Mouse (Mus musculus): ENCODE data around the gene Sprr1a. TPM values are rescaled to one million over a fixed set of nuclear protein-coding genes. Genes with fewer than 3 reads are reported as not detected.
"Not testable (repeated sequence)": the region's sequence is repeated elsewhere in the genome, so short reads cannot be mapped to it uniquely, and the experiment has no call there.

The Sprr1a gene
- not detected for total RNA-seq (2022)

- no peak for DNase-seq (ENCODE audit: low spot score in 2 of 2)
Measured at GRCm38 (mm10) chr3:92485863-92486262, at the start of gene Sprr1a. Gene Sprr1a (minus strand): TSS chr3:92485895.

- DNase-seq (ENCODE audit: low spot score in 2 of 2): no peak
Measured at GRCm38 (mm10) chr3:92534411-92534810, 48.7 kb upstream of the Sprr1a start, which contains the start of gene 2310046K23Rik. Gene 2310046K23Rik (minus strand): TSS chr3:92534511.

GRCm38 (mm10) chr3:92512325-92512724, 26.6 kb upstream of the Sprr1a start:
- DNase-seq (ENCODE audit: low spot score in 2 of 2): no peak

- DNase-seq (ENCODE audit: low spot score in 2 of 2): no peak
Measured at GRCm38 (mm10) chr3:92510786-92511185, 25.1 kb upstream of the Sprr1a start.

GRCm38 (mm10) chr3:92508185-92508584, 22.5 kb upstream of the Sprr1a start:
- DNase-seq (ENCODE audit: low spot score in 2 of 2): no peak

- DNase-seq (ENCODE audit: low spot score in 2 of 2): no peak
Measured at GRCm38 (mm10) chr3:92503528-92503927, 17.8 kb upstream of the Sprr1a start.

GRCm38 (mm10) chr3:92500393-92500792, 14.7 kb upstream of the Sprr1a start, which contains the start of gene Sprr4:
Gene Sprr4 (minus strand): TSS chr3:92500493.
- DNase-seq (ENCODE audit: low spot score in 2 of 2): no peak

GRCm38 (mm10) chr3:92490262-92490661, 4.6 kb upstream of the Sprr1a start:
- not testable (repeated sequence) for DNase-seq (ENCODE audit: low spot score in 2 of 2)

GRCm38 (mm10) chr3:92486307-92486706, 612 bp upstream of the Sprr1a start:
- no peak for DNase-seq (ENCODE audit: low spot score in 2 of 2)

GRCm38 (mm10) chr3:92481249-92481648, 4.4 kb downstream of the Sprr1a start:
- DNase-seq (ENCODE audit: low spot score in 2 of 2): not testable (repeated sequence)

- DNase-seq (ENCODE audit: low spot score in 2 of 2): no peak
Measured at GRCm38 (mm10) chr3:92470111-92470510, 15.6 kb downstream of the Sprr1a start.

- no peak for DNase-seq (ENCODE audit: low spot score in 2 of 2)
Measured at GRCm38 (mm10) chr3:92467424-92467823, 18.3 kb downstream of the Sprr1a start.

GRCm38 (mm10) chr3:92466576-92466975, 19.1 kb downstream of the Sprr1a start:
- DNase-seq (ENCODE audit: low spot score in 2 of 2): no peak

GRCm38 (mm10) chr3:92458620-92459019, 27.1 kb downstream of the Sprr1a start, which contains the start of gene Sprr3:
Gene Sprr3 (minus strand): TSS chr3:92458720.
- no peak for DNase-seq (ENCODE audit: low spot score in 2 of 2)

GRCm38 (mm10) chr3:92455151-92455550, 30.5 kb downstream of the Sprr1a start:
- DNase-seq (ENCODE audit: low spot score in 2 of 2): no peak

- no peak for DNase-seq (ENCODE audit: low spot score in 2 of 2)
Measured at GRCm38 (mm10) chr3:92440177-92440576, 45.5 kb downstream of the Sprr1a start.

GRCm38 (mm10) chr3:92438689-92439088, 47.0 kb downstream of the Sprr1a start, which contains the start of gene Sprr1b:
Gene Sprr1b (minus strand): TSS chr3:92438789.
- DNase-seq (ENCODE audit: low spot score in 2 of 2): no peak

Other genes starting within 250 kb of the Sprr1a start
- gene Sprr2a3, start 200.5 kb downstream of the Sprr1a start, total RNA-seq (2022): not detected
- gene Sprr2b, start 169.3 kb downstream of the Sprr1a start, total RNA-seq (2022): not detected
- gene Sprr2d, start 146.8 kb downstream of the Sprr1a start, total RNA-seq (2022): not detected
- gene Sprr2e, start 133.8 kb downstream of the Sprr1a start, total RNA-seq (2022): not detected
- not detected for gene Sprr2f, start 120.7 kb downstream of the Sprr1a start, total RNA-seq (2022)
- not detected for gene Sprr2h, start 100.2 kb downstream of the Sprr1a start, total RNA-seq (2022)
- gene Sprr2i, start 77.9 kb downstream of the Sprr1a start, total RNA-seq (2022): not detected
- not detected for gene Sprr2j-ps, start 67.8 kb downstream of the Sprr1a start, total RNA-seq (2022)
- 1 to 10 TPM in 3 of 4 experiments, not detected in 1; 2.7 to 4.8 (median 4.7) TPM for gene Gm9774, start 56.5 kb downstream of the Sprr1a start, total RNA-seq (2022)
- gene Sprr2k, start 53.3 kb downstream of the Sprr1a start, total RNA-seq (2022): not detected
- gene Sprr1b, start 47.1 kb downstream of the Sprr1a start, total RNA-seq (2022): not detected
- not detected for gene Sprr3, start 27.2 kb downstream of the Sprr1a start, total RNA-seq (2022)
- not detected for gene Sprr4, start 14.6 kb upstream of the Sprr1a start, total RNA-seq (2022)
- gene 2310046K23Rik, start 48.6 kb upstream of the Sprr1a start, total RNA-seq (2022): not detected
- gene Ivl, start 87.8 kb upstream of the Sprr1a start, total RNA-seq (2022): not detected
- not detected for gene Smcp, start 103.1 kb upstream of the Sprr1a start, total RNA-seq (2022)
- gene 2210017I01Rik, start 121.6 kb upstream of the Sprr1a start, total RNA-seq (2022): not detected
- not detected for gene Lce6a, start 135.8 kb upstream of the Sprr1a start, total RNA-seq (2022)
- gene Lce1a1, start 162.4 kb upstream of the Sprr1a start, total RNA-seq (2022): not detected
- not detected for gene Lce1b, start 171.0 kb upstream of the Sprr1a start, total RNA-seq (2022)
- gene Lce1a2, start 184.4 kb upstream of the Sprr1a start, total RNA-seq (2022): not detected
- gene Lce1c, start 193.4 kb upstream of the Sprr1a start, total RNA-seq (2022): not detected
- not detected for gene Lce1d, start 201.3 kb upstream of the Sprr1a start, total RNA-seq (2022)
- gene Lce1e, start 223.2 kb upstream of the Sprr1a start, total RNA-seq (2022): not detected
- not detected for gene Lce1f, start 234.5 kb upstream of the Sprr1a start, total RNA-seq (2022)

Measured in gastrocnemius, adult 8-10 months (tissue).